Mouse (Mus musculus): ENCODE data around the gene Gadd45b.

Gene Gadd45b

GRCm38 (mm10) chr10:80929299-80930226, at the start of gene Gadd45b:
TSS of gene Gadd45b (plus strand) at chr10:80930073.
- DNase-seq (ENCODE audit: low spot score in 2 of 2) = peak; percentile 98 to 99

- DNase-seq (ENCODE audit: low spot score in 2 of 2) = no peak
Measured at GRCm38 (mm10) chr10:80880131-80880641, 49.7 kb upstream of the Gadd45b start.

GRCm38 (mm10) chr10:80880901-80881300, 49.0 kb upstream of the Gadd45b start:
- DNase-seq (ENCODE audit: low spot score in 2 of 2) = no peak

- peak in 1 of 2 experiments; percentile 59 for DNase-seq (ENCODE audit: low spot score in 2 of 2)
Measured at GRCm38 (mm10) chr10:80881301-80881700, 48.6 kb upstream of the Gadd45b start.

GRCm38 (mm10) chr10:80887181-80887580, 42.7 kb upstream of the Gadd45b start:
- DNase-seq (ENCODE audit: low spot score in 2 of 2) = no peak

- DNase-seq (ENCODE audit: low spot score in 2 of 2) = no peak
Measured at GRCm38 (mm10) chr10:80895100-80895499, 34.8 kb upstream of the Gadd45b start.

GRCm38 (mm10) chr10:80895697-80896096, 34.2 kb upstream of the Gadd45b start:
- no peak for DNase-seq (ENCODE audit: low spot score in 2 of 2)

- DNase-seq (ENCODE audit: low spot score in 2 of 2) = no peak
Measured at GRCm38 (mm10) chr10:80896581-80897485, 33.0 kb upstream of the Gadd45b start.

GRCm38 (mm10) chr10:80897861-80898510, 31.9 kb upstream of the Gadd45b start:
- DNase-seq (ENCODE audit: low spot score in 2 of 2) = peak; percentile 72 to 74

- no peak for DNase-seq (ENCODE audit: low spot score in 2 of 2)
Measured at GRCm38 (mm10) chr10:80899074-80899473, 30.8 kb upstream of the Gadd45b start.

GRCm38 (mm10) chr10:80899591-80900317, 30.1 kb upstream of the Gadd45b start:
- DNase-seq (ENCODE audit: low spot score in 2 of 2) = no peak

GRCm38 (mm10) chr10:80900318-80901247, 29.3 kb upstream of the Gadd45b start, which contains the start of gene Timm13:
TSS of gene Timm13 (minus strand) at chr10:80900969.
- peak; percentile 100 for DNase-seq (ENCODE audit: low spot score in 2 of 2)

GRCm38 (mm10) chr10:80901409-80902272, 28.2 kb upstream of the Gadd45b start:
- DNase-seq (ENCODE audit: low spot score in 2 of 2) = no peak

- DNase-seq (ENCODE audit: low spot score in 2 of 2) = no peak
Measured at GRCm38 (mm10) chr10:80902273-80902940, 27.5 kb upstream of the Gadd45b start.

GRCm38 (mm10) chr10:80903282-80903681, 26.6 kb upstream of the Gadd45b start:
- no peak for DNase-seq (ENCODE audit: low spot score in 2 of 2)

- no peak for DNase-seq (ENCODE audit: low spot score in 2 of 2)
Measured at GRCm38 (mm10) chr10:80904004-80904693, 25.7 kb upstream of the Gadd45b start.

- no peak for DNase-seq (ENCODE audit: low spot score in 2 of 2)
Measured at GRCm38 (mm10) chr10:80904709-80905108, 25.2 kb upstream of the Gadd45b start.

All from right cerebral cortex, postnatal 36 days (tissue).